Mouse (Mus musculus) common myeloid progenitor, adult 5-6 weeks (primary cell): ENCODE data around the gene Zfp607a. TPM values are rescaled to one million over a fixed set of nuclear protein-coding genes. Genes with fewer than 3 reads are reported as not detected.

ENCODE experiments used
- total RNA-seq: library from RNA; stranded (forward); fragments of 200-1000, 187-1606 nt; gene quantifications from 2 replicates; pipeline ENCODE4 v1.2.3, GENCODE M21; 2017

Zfp607a gene
- total RNA-seq, 1 experiment from 2014 or later = 15.0 TPM

Other genes starting within 250 kb of the Zfp607a start
- 0.29 TPM in 1 of 2 replicates, not detected in the other for gene Ttc9b, start 203.6 kb upstream of the Zfp607a start, total RNA-seq
- 1.8 and 3.3 TPM in 2 replicates for gene Map3k10, start 182.9 kb upstream of the Zfp607a start, total RNA-seq
- 0.63 and 0.73 TPM in 2 replicates for gene Zfp607b, start 168.2 kb upstream of the Zfp607a start, total RNA-seq
- 12.5 and 13.2 TPM in 2 replicates for gene Zfp60, start 126.1 kb upstream of the Zfp607a start, total RNA-seq
- 6.7 and 9.8 TPM in 2 replicates for gene Zfp626, start 50.3 kb upstream of the Zfp607a start, total RNA-seq
- 5.0 and 8.3 TPM in 2 replicates for gene Zfp59, start 18.9 kb upstream of the Zfp607a start, total RNA-seq
- gene Zfp974, start 71.9 kb downstream of the Zfp607a start, total RNA-seq = 3.2 and 5.0 TPM in 2 replicates
- gene Zfp780b, start 121.6 kb downstream of the Zfp607a start, total RNA-seq = 18.2 and 18.6 TPM in 2 replicates
- gene Zfp850, start 156.6 kb downstream of the Zfp607a start, total RNA-seq = 11.0 and 24.0 TPM in 2 replicates
- 144 and 150 TPM in 2 replicates for gene Psmc4, start 192.6 kb downstream of the Zfp607a start, total RNA-seq
- gene Fcgbp, start 213.7 kb downstream of the Zfp607a start, total RNA-seq = not detected in 2 replicates